Mouse (Mus musculus) thymus, adult 18-20 months (tissue): ENCODE data around the gene Mxd1.

ENCODE experiments used
- DNase-seq, 2 experiments: peaks; one replicate each; pipeline ENCODE4 v3.0.0; 2022; ENCODE audit warnings: mixed read lengths in 2 of 2

Gene Mxd1

GRCm38 (mm10) chr6:86646143-86646542 is 22.8 kb downstream of the Mxd1 start:
- no peak for DNase-seq

DNA sequence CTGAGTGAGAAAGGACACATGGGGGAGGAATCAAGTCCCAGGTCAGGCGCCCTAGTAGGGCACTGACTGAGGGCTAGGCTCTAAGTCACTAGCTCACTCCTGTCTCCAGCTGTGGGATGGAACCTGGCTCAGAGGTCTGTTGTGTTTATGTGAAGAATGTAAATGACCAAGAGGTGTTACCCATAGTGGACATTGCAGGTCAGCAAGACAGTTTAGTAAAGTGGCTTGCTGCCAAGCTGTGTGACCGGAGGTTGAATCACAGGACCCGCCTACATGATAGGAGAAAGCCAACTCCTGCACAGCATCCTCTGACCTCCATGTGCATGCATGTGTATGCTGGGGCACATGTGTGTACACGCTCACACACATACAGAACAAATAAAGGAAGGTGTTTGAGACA is 23.4 kb downstream of the Mxd1 start:
- DNase-seq: no peak

DNA sequence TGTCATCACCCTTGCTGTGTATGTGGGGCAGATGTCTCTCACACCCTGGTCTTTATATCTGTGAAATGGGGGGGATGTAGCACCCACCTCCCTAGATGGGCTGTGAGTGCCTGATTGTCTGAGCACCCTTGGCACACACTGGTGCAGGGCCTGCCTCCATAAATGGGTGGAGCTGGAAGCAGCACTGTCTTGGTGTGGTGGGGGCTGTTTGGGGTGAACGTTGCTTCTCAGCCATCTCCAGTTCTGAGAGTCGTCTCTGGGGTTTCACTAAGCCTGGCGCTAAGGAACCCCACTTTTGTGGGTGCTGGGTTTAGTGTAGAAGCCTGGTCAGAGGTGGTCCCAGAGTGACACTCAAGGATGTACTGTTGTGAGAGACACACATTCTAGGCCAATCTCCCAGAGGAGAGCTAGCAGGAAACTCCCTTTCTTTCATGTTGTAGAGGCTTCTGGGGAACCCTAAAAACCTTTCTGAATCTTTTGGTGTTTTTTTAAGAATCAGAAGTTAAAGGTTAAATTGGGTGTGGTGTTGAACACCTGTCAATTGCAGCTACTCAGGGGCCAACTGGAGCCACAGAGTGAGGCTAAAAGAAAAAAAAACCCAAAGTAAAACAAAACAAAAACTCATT is 24.1 kb downstream of the Mxd1 start:
- no peak for DNase-seq

DNA sequence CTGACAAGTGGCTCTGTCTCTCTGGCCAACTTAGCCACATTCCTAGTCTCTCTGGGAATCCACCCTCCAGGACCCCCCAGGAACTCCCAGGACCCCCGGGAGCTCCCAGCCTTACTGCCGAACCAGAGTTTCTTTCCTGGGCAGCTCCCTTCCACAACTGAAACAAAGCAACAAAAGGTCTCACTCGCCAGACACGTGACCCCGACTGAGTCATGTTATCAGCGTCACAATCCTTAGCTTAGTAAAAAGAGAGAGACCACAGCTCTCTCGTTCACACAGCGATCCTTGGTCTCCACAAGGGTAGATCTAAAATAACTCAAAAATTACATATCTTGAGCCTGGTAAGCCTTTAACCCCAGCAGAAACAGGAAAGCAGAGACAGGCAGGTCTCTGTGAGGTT is 27.2 kb downstream of the Mxd1 start:
- no peak for DNase-seq

GRCm38 (mm10) chr6:86640776-86641175 is 28.2 kb downstream of the Mxd1 start:
- no peak for DNase-seq

DNA sequence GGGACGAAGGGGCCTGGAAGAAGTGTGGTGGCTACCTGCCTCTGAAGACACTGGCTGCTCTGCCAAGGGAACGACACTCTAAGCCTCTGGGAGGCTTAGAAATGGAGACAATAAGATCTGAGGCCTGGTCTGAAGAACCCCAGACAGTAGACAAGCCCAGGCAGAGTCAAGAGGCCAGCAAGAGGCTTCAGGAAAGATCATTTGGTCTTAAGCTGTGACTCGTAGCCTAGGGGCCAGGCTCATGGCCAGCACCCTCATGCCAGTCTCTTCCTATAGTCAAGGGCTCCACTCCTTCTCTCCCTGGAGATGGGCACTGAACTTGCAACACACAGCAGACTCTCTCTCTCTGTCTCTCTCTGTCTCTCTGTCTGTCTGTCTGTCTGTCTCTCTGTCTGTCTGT is 28.8 kb downstream of the Mxd1 start:
- no peak for DNase-seq

GRCm38 (mm10) chr6:86639180-86640160 is 29.5 kb downstream of the Mxd1 start:
- no peak for DNase-seq

GRCm38 (mm10) chr6:86638434-86638833 is 30.5 kb downstream of the Mxd1 start:
- no peak for DNase-seq

DNA sequence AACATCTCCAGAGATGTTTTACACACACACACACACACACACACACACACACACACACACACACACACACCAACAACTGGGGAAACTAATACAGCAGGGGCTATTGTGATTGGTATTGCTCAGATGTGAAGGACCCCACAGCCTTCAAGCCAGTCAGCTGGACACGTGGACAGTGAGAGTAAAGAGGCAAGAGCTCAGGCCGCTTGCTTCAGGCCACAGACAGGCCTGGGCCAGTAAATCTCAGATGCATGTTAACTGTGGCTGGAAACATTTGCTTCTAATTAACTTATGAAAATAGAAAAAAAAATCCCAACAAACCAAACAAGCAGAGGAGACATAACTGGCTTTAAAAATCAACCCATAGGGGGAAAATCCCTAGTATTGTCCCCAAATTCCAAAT is 31.1 kb downstream of the Mxd1 start:
- DNase-seq: no peak

DNA sequence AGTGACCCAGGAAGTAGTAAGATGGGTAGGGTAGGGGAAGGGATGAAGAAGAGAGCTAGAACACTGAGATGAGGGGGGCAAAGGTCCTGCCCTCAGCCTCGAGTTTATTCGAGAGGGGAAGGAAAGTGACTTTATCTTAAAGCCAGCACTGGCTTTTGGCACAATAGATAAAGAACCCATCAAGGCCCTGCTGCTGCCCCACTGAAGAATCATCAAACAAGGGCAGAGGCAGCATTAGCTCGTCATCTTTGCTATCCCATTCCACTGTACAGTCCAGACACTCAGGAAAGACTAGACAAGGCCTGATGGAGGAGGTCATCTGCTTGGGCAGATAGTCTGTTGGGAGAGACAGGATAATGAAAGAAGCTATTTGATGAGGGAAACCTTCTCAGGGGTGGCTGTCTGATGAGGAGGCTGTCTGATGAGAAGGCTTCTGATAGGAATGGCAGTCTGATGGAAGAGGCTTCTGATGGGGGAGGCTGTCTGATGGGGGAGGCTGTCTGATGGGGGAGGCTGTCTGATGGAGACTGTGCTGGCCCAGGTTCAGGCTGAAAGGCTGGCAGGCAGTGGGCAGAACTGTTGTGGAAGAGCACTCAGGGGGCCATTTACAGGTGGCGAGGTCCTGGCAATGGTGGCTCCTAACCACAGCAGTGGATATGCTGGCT is 31.7 kb downstream of the Mxd1 start:
- DNase-seq: no peak

DNA sequence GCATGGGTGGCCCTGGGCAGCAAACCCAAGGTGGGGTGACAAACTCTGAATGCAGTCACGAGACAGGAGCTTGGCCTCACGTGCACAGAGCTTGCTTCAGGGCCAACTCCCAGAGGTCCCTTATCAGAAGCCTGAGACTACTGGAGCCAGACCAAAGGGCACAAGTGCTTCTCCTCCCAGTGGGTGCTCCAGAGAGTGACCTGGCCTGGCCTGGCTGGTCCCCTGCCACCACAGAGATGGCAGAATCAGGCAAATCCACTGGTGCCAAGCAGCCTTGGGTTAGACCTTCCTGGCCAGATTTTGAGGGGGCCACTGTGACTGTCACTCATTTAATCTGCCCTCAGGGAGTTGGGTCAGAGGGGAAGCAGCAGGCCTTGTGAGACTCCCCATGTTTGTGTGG is 32.5 kb downstream of the Mxd1 start:
- DNase-seq: no peak

GRCm38 (mm10) chr6:86630141-86630540 is 38.8 kb downstream of the Mxd1 start:
- DNase-seq: no peak

DNA sequence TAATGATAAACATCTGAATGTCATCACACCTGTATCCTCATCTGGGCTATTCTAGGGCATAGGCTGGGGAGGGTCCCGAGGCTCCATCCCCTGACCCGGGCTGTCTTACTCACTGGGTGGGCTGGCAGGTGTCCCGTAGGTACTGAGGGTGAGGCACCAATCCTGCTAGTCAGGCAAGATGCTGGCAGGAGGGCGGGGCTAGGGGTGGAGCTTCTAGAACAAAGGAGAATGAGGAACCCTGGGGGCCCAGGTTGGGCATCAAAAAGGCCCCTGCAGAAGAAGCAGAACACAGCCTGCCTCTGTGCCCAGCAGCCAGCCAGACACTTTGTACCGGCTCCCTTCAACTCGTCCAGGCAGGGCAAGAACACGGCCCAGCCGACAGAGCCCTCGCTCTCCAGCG is 41.0 kb downstream of the Mxd1 start, which contains the start of gene Asprv1:
Gene Asprv1, plus strand, starts transcription at position 219 of the 400 bp plus-strand sequence.
- no peak for DNase-seq

DNA sequence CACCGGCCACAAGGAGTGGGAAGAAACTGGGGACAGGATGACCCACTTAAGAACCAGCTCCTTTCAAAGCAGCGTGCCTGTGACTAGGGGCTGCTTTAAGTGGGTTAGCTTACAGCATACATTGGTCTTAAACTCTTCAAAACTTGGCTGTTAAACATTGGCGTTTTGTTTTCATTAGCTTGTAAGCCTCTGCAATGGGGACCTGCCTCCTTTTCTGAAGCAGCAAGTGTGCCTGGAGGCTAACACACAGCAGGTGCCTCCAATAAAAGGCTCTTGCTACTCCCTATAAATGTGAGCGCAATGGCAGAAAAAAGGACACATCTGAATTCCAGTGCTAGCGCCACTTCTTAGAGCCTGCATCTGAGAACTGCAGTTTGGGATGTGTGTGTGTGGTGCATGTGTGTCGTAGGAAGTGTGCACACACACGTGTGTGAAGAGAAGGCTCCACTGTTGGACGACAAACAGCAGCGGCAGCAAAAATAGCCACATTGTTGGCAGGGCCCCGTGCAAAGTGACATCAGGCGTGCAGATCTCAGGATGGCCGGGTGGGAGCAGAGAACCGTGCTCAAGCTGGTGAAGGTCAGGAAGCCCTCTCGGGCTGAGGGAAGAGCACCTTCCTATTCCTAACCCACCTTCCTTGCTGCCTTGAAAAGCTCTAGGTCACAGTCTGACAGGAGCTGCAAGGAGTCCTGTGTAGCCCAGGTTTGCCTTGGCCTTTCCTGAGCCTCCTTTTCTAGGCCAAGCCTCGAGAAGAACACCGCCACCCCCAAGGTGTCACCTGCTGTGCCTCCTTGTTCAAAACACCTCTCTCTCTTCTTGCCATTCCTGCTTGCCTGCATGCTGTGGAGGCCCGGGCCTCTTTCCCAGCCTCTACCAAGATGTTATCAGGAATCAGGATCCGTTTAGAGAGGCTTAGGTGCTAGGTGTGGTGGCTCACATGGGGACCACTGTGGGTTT is 44.6 kb downstream of the Mxd1 start:
- DNase-seq: no peak

GRCm38 (mm10) chr6:86623201-86623600 is 45.8 kb downstream of the Mxd1 start:
- DNase-seq: no peak

GRCm38 (mm10) chr6:86615301-86615700 is 53.7 kb downstream of the Mxd1 start:
- DNase-seq: no peak

DNA sequence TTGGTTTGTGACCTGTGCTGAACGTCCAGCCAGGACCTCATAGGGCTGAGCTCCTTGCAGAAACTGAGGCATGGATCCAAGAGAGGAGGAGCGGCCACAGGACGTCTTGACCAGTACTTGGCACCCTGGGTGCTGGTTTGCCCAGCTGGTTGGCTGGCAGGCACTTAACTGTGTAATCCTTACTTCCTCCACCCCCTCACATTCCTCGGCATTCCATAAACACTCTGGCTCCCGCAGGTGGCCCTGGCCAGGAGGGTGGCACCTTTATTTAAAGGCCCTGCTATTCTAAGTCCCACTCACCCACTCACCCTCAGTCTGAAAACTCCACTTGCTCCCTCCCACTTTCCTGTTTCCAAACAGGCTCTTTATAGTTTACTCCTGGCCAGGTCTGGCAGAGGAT is 58.2 kb downstream of the Mxd1 start:
- DNase-seq: no peak

DNA sequence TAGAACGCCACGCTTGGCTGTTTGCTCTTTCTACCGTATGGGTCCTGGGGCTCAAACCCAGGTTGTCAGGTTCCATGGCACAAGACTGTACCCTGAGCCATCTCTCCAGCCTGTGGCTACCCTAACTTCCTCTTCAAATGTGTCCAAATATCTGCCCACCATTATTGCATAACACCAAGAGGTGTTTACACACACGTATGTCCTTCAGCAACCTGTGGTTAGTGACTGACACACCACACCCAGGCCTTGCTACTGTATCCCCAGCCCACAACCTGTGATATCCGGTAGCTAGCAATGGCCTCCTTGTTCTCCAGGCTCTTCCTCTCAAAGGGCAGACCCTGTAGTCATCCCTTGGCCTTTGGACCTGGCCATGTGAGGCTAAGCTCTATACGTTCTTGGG is 59.7 kb downstream of the Mxd1 start:
- no peak for DNase-seq

DNA sequence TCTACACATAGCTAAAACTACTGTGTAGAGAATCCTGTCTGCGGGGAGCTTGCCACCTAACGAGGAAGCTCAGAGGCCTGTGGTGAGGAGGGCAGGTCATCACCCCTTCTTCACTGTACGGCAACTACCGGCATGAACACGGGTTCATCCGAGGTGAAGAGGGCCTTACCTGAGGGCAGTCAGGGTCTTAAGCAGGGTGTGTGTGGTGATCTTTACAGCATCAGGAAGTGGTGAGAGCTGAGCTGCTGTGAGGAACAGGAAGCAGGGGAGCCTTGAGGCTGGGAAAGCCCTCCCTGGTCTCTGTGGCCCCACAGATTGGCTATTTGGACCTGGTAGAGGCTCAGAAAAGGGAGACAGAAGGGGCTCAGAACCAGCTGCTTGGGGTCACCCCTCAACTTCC is 61.5 kb downstream of the Mxd1 start:
- peak in 1 of 2 experiments; percentile 53 for DNase-seq

DNA sequence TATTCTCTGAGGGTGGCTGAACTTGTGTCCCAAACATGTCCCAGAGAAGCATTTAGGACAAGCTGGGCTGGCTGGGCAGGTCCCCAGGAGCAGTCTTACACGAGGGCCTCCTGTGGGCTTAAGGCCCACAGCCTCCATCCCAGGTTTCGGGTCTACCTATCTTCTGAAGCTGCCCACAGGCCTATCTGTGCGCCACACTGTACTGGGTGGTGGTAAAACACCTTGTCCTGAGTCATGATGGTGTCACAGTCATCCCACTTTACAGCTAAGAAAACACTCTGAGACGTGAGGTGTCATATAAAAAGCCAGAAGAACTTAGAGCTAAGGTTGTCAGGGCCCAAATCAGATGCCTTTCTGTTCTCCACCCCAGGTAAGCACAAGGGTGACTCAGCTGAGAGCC is 62.7 kb downstream of the Mxd1 start:
- DNase-seq: no peak

DNA sequence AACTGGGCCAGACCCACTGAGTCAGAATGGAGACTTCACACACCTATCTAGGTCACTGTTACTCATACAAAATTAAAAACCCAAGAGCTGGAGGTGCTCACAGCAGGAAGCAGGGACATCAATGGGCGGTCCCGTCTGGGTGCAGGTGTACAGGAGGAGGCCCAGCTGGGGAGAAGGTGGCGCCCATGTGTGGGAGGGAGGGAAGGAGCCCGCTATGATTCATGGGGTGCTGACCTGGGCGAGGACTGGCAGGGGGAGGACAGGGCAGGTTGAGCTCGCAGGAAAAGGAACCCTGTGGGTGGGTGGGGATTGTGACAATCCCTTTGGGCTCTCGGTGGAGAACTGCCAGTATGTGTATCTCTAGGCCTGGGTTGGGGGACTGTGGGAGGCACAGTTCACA is 63.7 kb downstream of the Mxd1 start:
- peak in 1 of 2 experiments; percentile 60 for DNase-seq

GRCm38 (mm10) chr6:86599951-86600414 is 69.0 kb downstream of the Mxd1 start:
- no peak for DNase-seq
